Mouse (Mus musculus) heart, postnatal 25 days (tissue): ENCODE data around the gene Zfp467. TPM values are rescaled to one million over a fixed set of nuclear protein-coding genes. Genes with fewer than 3 reads are reported as not detected.

Experiments
- DNase-seq: peaks from one replicate; pipeline ENCODE4 v3.0.0; 2022; ENCODE audit warnings: low spot score
- intact Hi-C: fragments of 180-260 bp; cut with DNase I; formaldehyde crosslinking; loops from one replicate; pipeline ENCODE4 v1.15.1; 2025
- microRNA-seq: library from miRNA; unstranded; fragments of <30 nt; microRNA quantifications from one replicate; pipeline ENCODE4 v1.2.0, GENCODE M21; 2022
- total RNA-seq, 2 experiments: library from RNA; stranded (reverse); gene quantifications; 2 replicates each; pipeline ENCODE4 v1.2.3; 2021

The Zfp467 gene
- total RNA-seq, 2 experiments from 2014 or later, result 11.7 to 12.4 TPM

- DNase-seq, result no peak
- intact Hi-C loops, result no loop called here
Observed at GRCm38 (mm10) chr6:48413081-48413480, 32.5 kb downstream of the Zfp467 start.

- intact Hi-C loops, result no loop called here
- no peak for DNase-seq
Observed at GRCm38 (mm10) chr6:48412662-48413061, 33.0 kb downstream of the Zfp467 start.

- no peak for DNase-seq
- intact Hi-C loops, result no loop called here
Observed at GRCm38 (mm10) chr6:48412147-48412546, 33.5 kb downstream of the Zfp467 start.

- no peak for DNase-seq
Observed at GRCm38 (mm10) chr6:48411193-48412092, 34.2 kb downstream of the Zfp467 start.

GRCm38 (mm10) chr6:48410551-48410950 is 35.1 kb downstream of the Zfp467 start:
- DNase-seq, result no peak
- intact Hi-C loops, result no loop called here

More at GRCm38 (mm10) chr6:48411193-48412092, 34.2 kb downstream of the Zfp467 start:
- intact Hi-C loops, result no loop called here

- intact Hi-C loops, result no loop called here
- DNase-seq, result no peak
Observed at GRCm38 (mm10) chr6:48409726-48410343, 35.8 kb downstream of the Zfp467 start.

- intact Hi-C loops, result no loop called here
- DNase-seq, result no peak
Observed at GRCm38 (mm10) chr6:48404071-48404470, 41.6 kb downstream of the Zfp467 start.

GRCm38 (mm10) chr6:48399906-48400305 is 45.7 kb downstream of the Zfp467 start:
- intact Hi-C loops, result loop anchor here (5.0 kb wide), 2 partner anchors 42 to 223 kb away; no protein-coding TSS in a partner anchor
- no peak for DNase-seq

- no peak for DNase-seq
- intact Hi-C loops, result loop anchor here (5.0 kb wide), 2 partner anchors 45 to 220 kb away; no protein-coding TSS in a partner anchor
Observed at GRCm38 (mm10) chr6:48397336-48397735, 48.3 kb downstream of the Zfp467 start.

- no peak for DNase-seq
Observed at GRCm38 (mm10) chr6:48396686-48397085, 48.9 kb downstream of the Zfp467 start.

GRCm38 (mm10) chr6:48396008-48396595 is 49.5 kb downstream of the Zfp467 start:
- no peak for DNase-seq
- intact Hi-C loops, result loop anchor here (5.0 kb wide), 2 partner anchors 46 to 219 kb away; no protein-coding TSS in a partner anchor

More at GRCm38 (mm10) chr6:48396686-48397085, 48.9 kb downstream of the Zfp467 start:
- intact Hi-C loops, result loop anchor here (5.0 kb wide), 2 partner anchors 46 to 219 kb away; no protein-coding TSS in a partner anchor

- DNase-seq, result peak; percentile 54
- intact Hi-C loops, result loop anchor here (5.0 kb wide), 2 partner anchors 47 to 218 kb away; no protein-coding TSS in a partner anchor
Observed at GRCm38 (mm10) chr6:48395105-48396007, 50.3 kb downstream of the Zfp467 start, which contains the start of gene Krba1. Krba1 (plus strand) TSS chr6:48395586.

GRCm38 (mm10) chr6:48393811-48394210 is 51.8 kb downstream of the Zfp467 start:
- intact Hi-C loops, result no loop called here
- DNase-seq, result no peak

- no peak for DNase-seq
- intact Hi-C loops, result no loop called here
Observed at GRCm38 (mm10) chr6:48388221-48388620, 57.4 kb downstream of the Zfp467 start.

Small RNAs within 50 kb of the gene (microRNA-seq; reads per million reads assigned to microRNA genes)
- gene Gm24325, result not detected

Other genes starting within 250 kb of the Zfp467 start
- 10 to 100 TPM; 19.2 to 20.2 TPM for gene Krba1, start 50.2 kb downstream of the Zfp467 start, total RNA-seq
- under 1 TPM; 0.14 to 0.55 TPM for gene Sspo, start 2.4 kb upstream of the Zfp467 start, total RNA-seq
- 10 to 100 TPM; 19.3 to 22.2 TPM for gene Atp6v0e2, start 91.8 kb upstream of the Zfp467 start, total RNA-seq
- 10 to 100 TPM; 15.5 to 16.5 TPM for gene Lrrc61, start 109.0 kb upstream of the Zfp467 start, total RNA-seq
- gene Rarres2, start 127.0 kb upstream of the Zfp467 start, total RNA-seq, result 10 to 100 TPM; 73.6 to 91.2 TPM
- gene Gm45021, start 143.8 kb upstream of the Zfp467 start, total RNA-seq, result not detected
- gene Repin1, start 148.1 kb upstream of the Zfp467 start, total RNA-seq, result 10 to 100 TPM; 31.0 to 31.8 TPM
- 1 to 10 TPM; 1.0 to 2.2 TPM for gene Gm44965, start 148.1 kb upstream of the Zfp467 start, total RNA-seq
- 10 to 100 TPM; 10.9 to 11.2 TPM for gene Zfp775, start 156.2 kb upstream of the Zfp467 start, total RNA-seq
- under 1 TPM; 0.14 to 0.23 TPM for gene AI854703, start 180.9 kb upstream of the Zfp467 start, total RNA-seq
- gene Gimap8, start 201.4 kb upstream of the Zfp467 start, total RNA-seq, result 1 to 10 TPM; 7.8 to 8.0 TPM
- 1 to 10 TPM; 3.1 to 4.9 TPM for gene Gimap9, start 230.3 kb upstream of the Zfp467 start, total RNA-seq
- 10 to 100 TPM; 29.0 to 30.8 TPM for gene Gimap4, start 238.7 kb upstream of the Zfp467 start, total RNA-seq